Mouse (Mus musculus) embryonic fibroblast, embryonic 13.5 days (primary cell): ENCODE results near the gene Grcc10. TPM values are rescaled to one million over a fixed set of nuclear protein-coding genes. Genes with fewer than 3 reads are reported as not detected.
A peak's percentile ranks its signal among the peaks of the same experiment; 100 is the strongest.

ENCODE experiments used
- H3K27ac ChIP-seq: 2 replicates; pipeline ENCODE4 v1.5.1; 2012; ENCODE audit warnings: low read length, control low read depth, inconsistent platforms; ENCODE audit not compliant: insufficient read depth
- H3K4me1 ChIP-seq: 2 replicates; pipeline ENCODE4 v1.6.1; 2011; ENCODE audit warnings: low read length; ENCODE audit not compliant: control insufficient read depth, insufficient read depth
- H3K4me3 ChIP-seq: 2 replicates; pipeline ENCODE4 v1.5.1; 2011; ENCODE audit warnings: mild to moderate bottlenecking, control low read depth, low read length; ENCODE audit not compliant: insufficient read depth
- CTCF ChIP-seq: IDR thresholded peaks from 2 replicates; pipeline ENCODE4 v1.5.1; 2011; ENCODE audit warnings: mild to moderate bottlenecking, control low read depth, low read length, moderate library complexity, borderline replicate concordance; ENCODE audit not compliant: insufficient read depth
- POLR2A ChIP-seq: IDR thresholded peaks from 2 replicates; pipeline ENCODE4 v1.6.1; 2011; ENCODE audit warnings: low read depth, mild to moderate bottlenecking, control low read depth, low read length, moderate library complexity
- polyA plus RNA-seq: library from polyadenylated mRNA; stranded (reverse); fragments of >200 nt; gene quantifications from 2 replicates; pipeline ENCODE4 v1.2.4, GENCODE M21; 2011; ENCODE audit warnings: low read depth; ENCODE audit not compliant: missing spikeins, insufficient read length

The Grcc10 gene
- polyA plus RNA-seq, 1 experiment, result 149 TPM

- TF ChIP-seq POLR2A (no peak), CTCF (no peak)
- Histone ChIP-seq H3K27ac (no peak overlapping the region), H3K4me1 (no peaks in the 10 kb centered on the region), H3K4me3 (no peak overlapping the region)
These were observed 5.1 kb upstream of the Grcc10 start for GRCm38 (mm10) chr6:124746296-124746605.

GRCm38 (mm10) chr6:124745490-124746295 lies 4.5 kb upstream of the Grcc10 start:
- no peak overlapping the region for H3K27ac ChIP-seq
- peak overlapping the region; percentile 9; the same call in 1 of the 2 replicates for H3K4me3 ChIP-seq
- TF ChIP-seq CTCF, result peak; percentile 46; the same call in 1 of the 2 replicates
- TF ChIP-seq POLR2A, result no peak
- H3K4me1 ChIP-seq, result no peaks in the 10 kb centered on the region

- no peak overlapping the region for H3K27ac ChIP-seq
- no peaks in the 10 kb centered on the region for H3K4me1 ChIP-seq
- no peak overlapping the region for H3K4me3 ChIP-seq
- no peak for TF ChIP-seq CTCF
- no peak for TF ChIP-seq POLR2A
These were observed 3.7 kb upstream of the Grcc10 start for GRCm38 (mm10) chr6:124744755-124745321.

GRCm38 (mm10) chr6:124743647-124744046 lies 2.5 kb upstream of the Grcc10 start:
- TF ChIP-seq POLR2A, result no peak
- TF ChIP-seq CTCF, result no peak
- Histone ChIP-seq H3K4me3 (no peak overlapping the region), H3K27ac (no peak overlapping the region), H3K4me1 (no peaks in the 10 kb centered on the region)

GRCm38 (mm10) chr6:124742839-124743514 lies 1.8 kb upstream of the Grcc10 start:
- Histone ChIP-seq H3K27ac (no peak overlapping the region), H3K4me1 (no peaks in the 10 kb centered on the region), H3K4me3 (no peak overlapping the region)
- TF ChIP-seq POLR2A, result no peak
- no peak for TF ChIP-seq CTCF

- Histone ChIP-seq H3K4me3 (no peak overlapping the region), H3K4me1 (no peaks in the 10 kb centered on the region), H3K27ac (peak overlapping the region; percentile 92)
- TF ChIP-seq POLR2A (no peak), CTCF (no peak)
These were observed 668 bp upstream of the Grcc10 start for GRCm38 (mm10) chr6:124741842-124742241.

DNA sequence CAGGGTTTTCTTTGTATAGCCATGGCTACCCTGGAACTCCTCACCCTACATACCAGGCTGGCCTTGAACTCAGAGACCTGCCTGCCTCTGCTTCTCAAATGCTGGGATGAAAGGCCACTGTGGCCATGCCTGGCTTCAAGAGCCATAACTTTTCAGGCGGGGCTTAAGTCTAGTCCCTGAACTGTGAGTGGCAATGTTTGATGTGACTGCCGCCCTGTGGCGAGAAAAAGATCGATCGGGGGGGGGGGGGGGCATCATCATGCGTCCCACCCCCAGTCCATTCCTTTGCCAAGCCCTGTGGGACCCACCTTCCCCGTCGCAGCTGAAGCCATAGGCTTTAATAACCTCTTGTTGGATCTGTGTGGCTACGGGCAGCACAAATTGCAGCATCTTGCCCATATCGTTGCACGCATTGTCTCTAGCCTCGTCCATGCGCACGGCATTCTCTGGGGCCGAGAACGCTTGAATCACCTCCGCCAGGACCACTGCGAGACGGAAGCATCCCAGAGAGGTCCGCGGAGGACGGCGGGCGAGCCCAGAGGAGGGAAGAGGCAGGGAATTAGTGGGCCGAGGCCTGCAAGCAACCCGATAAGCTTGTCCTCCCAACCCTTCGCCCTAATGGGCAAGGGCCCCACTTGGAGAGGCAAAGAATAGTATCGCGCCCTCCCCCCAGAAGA lies 825 bp downstream of the Grcc10 start:
- Histone ChIP-seq H3K4me3 (peak overlapping the region; percentile 43), H3K27ac (peak overlapping the region; percentile 92), H3K4me1 (no peaks in the 10 kb centered on the region)
- peak; percentile 9; the same call in 1 of the 2 replicates for TF ChIP-seq POLR2A
- TF ChIP-seq CTCF, result no peak

DNA sequence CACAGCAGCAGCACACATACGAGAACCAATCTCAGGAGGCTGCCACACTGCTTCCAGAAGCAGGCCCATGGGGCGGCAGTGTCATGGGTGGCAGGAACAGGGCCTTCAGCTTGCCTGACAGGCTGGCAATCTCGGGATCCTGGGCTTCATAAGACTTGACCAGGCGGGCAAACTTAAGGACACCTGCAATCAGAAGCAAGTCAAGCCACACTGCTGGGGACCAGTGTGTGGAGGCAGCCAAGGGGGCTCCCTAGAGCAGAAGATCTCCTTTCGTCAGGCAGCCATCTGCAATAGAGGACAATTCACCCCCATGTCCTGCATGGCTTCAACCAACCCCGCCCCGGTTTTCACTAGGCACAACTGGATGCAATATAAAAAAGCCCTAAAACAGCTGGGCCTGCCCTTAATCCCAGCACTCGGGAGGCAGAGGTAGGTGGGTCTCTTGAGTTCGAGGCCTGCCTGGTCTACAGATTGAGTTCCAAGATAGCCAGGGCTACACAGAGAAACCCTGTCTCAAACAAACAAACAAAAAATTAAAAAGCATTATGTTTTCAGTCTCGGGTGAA lies 1.9 kb downstream of the Grcc10 start:
- Histone ChIP-seq H3K27ac (no peak overlapping the region), H3K4me3 (no peak overlapping the region), H3K4me1 (no peaks in the 10 kb centered on the region)
- TF ChIP-seq CTCF, result no peak
- TF ChIP-seq POLR2A, result no peak

GRCm38 (mm10) chr6:124738511-124739023 lies 2.6 kb downstream of the Grcc10 start, which contains the start of gene Ptpn6:
Gene Ptpn6 (minus strand): TSS chr6:124738714.
- H3K27ac ChIP-seq, result no peak within 1 kb of the TSS
- TF ChIP-seq CTCF (no peak), POLR2A (no peak)
- H3K4me1 ChIP-seq, result no peaks in the 10 kb centered on the region
- no peak within 1 kb of the TSS for H3K4me3 ChIP-seq
